Mouse (Mus musculus): Measurements from ENCODE around the gene Tas2r143.

DNA sequence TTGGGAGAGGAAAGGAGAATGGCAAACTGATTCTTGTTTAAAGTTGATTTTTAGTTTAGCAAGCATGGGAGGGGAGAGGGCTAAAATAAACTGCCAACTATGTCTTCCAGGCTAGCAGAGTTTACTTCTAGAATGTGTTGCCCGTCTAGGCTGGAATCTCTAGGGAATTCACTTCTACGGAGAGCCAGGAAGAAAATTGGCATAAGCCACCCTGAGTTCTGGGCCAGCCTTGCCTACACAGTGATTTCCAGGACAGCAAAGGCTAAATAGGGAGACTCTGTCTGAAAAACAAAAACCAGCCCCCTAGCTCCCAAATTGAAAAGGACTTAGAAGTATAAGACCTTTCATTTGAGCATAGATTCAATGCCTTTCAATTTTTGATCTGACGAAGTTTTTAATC, 20.5 kb upstream of the Tas2r143 start:
- TF ChIP-seq CTCF (IDR thresholded peaks at IDR 0.05; ENCODE audit: low read depth) = no peak
- no peak for TF ChIP-seq EP300 (optimal IDR thresholded peaks at IDR 0.05)
